ENCODE assay signal across 8 mouse cellular contexts in the genomic region with DNA sequence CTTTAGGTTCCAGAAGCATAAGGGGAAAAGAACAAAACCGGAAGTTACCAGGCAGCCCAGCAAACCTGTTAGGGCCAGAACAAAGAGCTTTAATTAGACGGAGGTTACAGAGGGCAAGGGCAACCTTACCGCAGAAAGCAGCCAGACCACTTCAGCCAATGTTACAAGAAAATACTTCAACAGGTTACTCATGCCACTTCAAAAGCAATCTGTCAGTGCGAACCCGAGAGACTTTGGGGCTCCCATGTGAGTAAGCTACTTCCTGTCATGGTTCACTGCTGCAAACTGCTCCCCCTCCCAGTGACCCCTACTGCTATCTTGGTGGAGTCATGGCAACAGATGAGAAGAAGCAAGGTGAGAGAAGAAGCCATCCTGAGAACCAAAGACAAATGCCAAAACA. TPM values are rescaled to one million over a fixed set of nuclear protein-coding genes. Genes with fewer than 3 reads are reported as not detected.
DNase-seq lines count a peak whose midpoint lies in the region; ATAC-seq and TF ChIP-seq lines count a peak whose summit lies in the region.

No protein-coding gene starts in this region.

- ATAC-seq in hindbrain, postnatal 0 days = no peak
- ATAC-seq in midbrain, embryonic 13.5 days = no peak
- no peak; the same call in 1 of the 2 replicates for ATAC-seq in midbrain, embryonic 11.5 days (ENCODE audit: low FRiP score)

- DNase-seq in B cell, adult 2 months = peak; percentile 61 to 68
- peak; percentile 57 for DNase-seq in R1 (ENCODE audit: low read depth, low spot score)
- DNase-seq in kidney, adult 2 months = peak; percentile 26
- peak; percentile 30 for DNase-seq in mesoderm, embryonic 11.5 days (ENCODE audit: low read depth, low spot score)
- no peak for DNase-seq in layer of hippocampus, adult 8-10 months (ENCODE audit: low spot score in 2 of 2)
- DNase-seq in hindbrain, postnatal 0 days (ENCODE audit: low spot score) = no peak
- DNase-seq in midbrain, embryonic 11.5 days (ENCODE audit: low spot score, missing footprints) = no peak

- no peak for TF ChIP-seq POLR2A in kidney, adult 2 months (IDR thresholded peaks at IDR 0.05; ENCODE audit: low read depth, low read length)

- H3K27me3 ChIP-seq in kidney, adult 2 months (replicated peaks; ENCODE audit: control insufficient read depth, insufficient read depth, low read length) = no peaks in the 10 kb centered on the region
- no peaks in the 10 kb centered on the region for H3K27me3 ChIP-seq in hindbrain, postnatal 0 days (ENCODE audit: insufficient read depth, low read length)
- H3K27me3 ChIP-seq in midbrain, embryonic 13.5 days = no peaks in the 10 kb centered on the region
- H3K27me3 ChIP-seq in midbrain, embryonic 11.5 days (ENCODE audit: control insufficient read depth, insufficient read depth, low read length) = no peaks in the 10 kb centered on the region

- H3K4me1 ChIP-seq in kidney, adult 2 months (ENCODE audit: control insufficient read depth, insufficient read depth, low read length) = peaks cover 8% of the 10 kb centered on the region; the same call in 1 of the 2 replicates
- H3K4me1 ChIP-seq in hindbrain, postnatal 0 days (ENCODE audit: insufficient read depth, low read length) = 0 out of 2 replicates have a peak, but pooled peaks cover 8% of the 10 kb centered on the region
- peaks cover 10% of the 10 kb centered on the region for H3K4me1 ChIP-seq in midbrain, embryonic 13.5 days (replicated peaks)
- 0 out of 2 replicates have a peak, but pooled peaks cover 2% of the 10 kb centered on the region for H3K4me1 ChIP-seq in midbrain, embryonic 11.5 days (ENCODE audit: control insufficient read depth, insufficient read depth, low read length)

- no peaks in the 10 kb centered on the region for H3K9me3 ChIP-seq in hindbrain, postnatal 0 days (ENCODE audit: low read length)
- no peaks in the 10 kb centered on the region for H3K9me3 ChIP-seq in midbrain, embryonic 13.5 days
- H3K9me3 ChIP-seq in midbrain, embryonic 11.5 days (ENCODE audit: control insufficient read depth, low read length) = no peaks in the 10 kb centered on the region

- H3K36me3 ChIP-seq in kidney, adult 2 months (ENCODE audit: control insufficient read depth, insufficient read depth, low read length) = no peaks in the 10 kb centered on the region
- H3K36me3 ChIP-seq in hindbrain, postnatal 0 days (ENCODE audit: insufficient read depth, low read length) = no peaks in the 10 kb centered on the region
- no peaks in the 10 kb centered on the region for H3K36me3 ChIP-seq in midbrain, embryonic 13.5 days
- H3K36me3 ChIP-seq in midbrain, embryonic 11.5 days (ENCODE audit: control insufficient read depth, insufficient read depth, low read length) = no peaks in the 10 kb centered on the region

- 10% methylated on average over 5 of the region's 5 CpGs for WGBS in kidney, adult 2 months
- 32% methylated on average over 5 of the region's 5 CpGs for whole genome bisulfite sequencing in hindbrain, postnatal 0 days
- WGBS in midbrain, embryonic 13.5 days = 24% methylated on average over 5 of the region's 5 CpGs
- 28% methylated on average over 5 of the region's 5 CpGs for WGBS in midbrain, embryonic 11.5 days

- no peak overlapping the region for H3K4me3 ChIP-seq in kidney, adult 2 months (ENCODE audit: insufficient read depth, low read depth, low read length)
- H3K4me3 ChIP-seq in hindbrain, postnatal 0 days (ENCODE audit: low read length) = no peak overlapping the region
- no peak overlapping the region for H3K4me3 ChIP-seq in midbrain, embryonic 13.5 days (replicated peaks)
- H3K4me3 ChIP-seq in midbrain, embryonic 11.5 days (ENCODE audit: low read depth, low read length) = no peak overlapping the region

- H3K27ac ChIP-seq in kidney, adult 2 months (ENCODE audit: insufficient read depth, low read depth, low read length) = peak overlapping the region; percentile 70; the same call in 1 of the 2 replicates
- H3K27ac ChIP-seq in hindbrain, postnatal 0 days = no peak overlapping the region
- H3K27ac ChIP-seq in midbrain, embryonic 13.5 days = no peak overlapping the region
- no peak overlapping the region for H3K27ac ChIP-seq in midbrain, embryonic 11.5 days (ENCODE audit: low read depth, low read length)

- H3K4me2 ChIP-seq in hindbrain, postnatal 0 days (ENCODE audit: low read depth, low read length) = no peak overlapping the region
- H3K4me2 ChIP-seq in midbrain, embryonic 13.5 days (replicated peaks) = no peak overlapping the region
- no peak overlapping the region for H3K4me2 ChIP-seq in midbrain, embryonic 11.5 days

- H3K9ac ChIP-seq in hindbrain, postnatal 0 days (replicated peaks; ENCODE audit: low read length) = no peak overlapping the region
- H3K9ac ChIP-seq in midbrain, embryonic 13.5 days (replicated peaks) = no peak overlapping the region
- no peak overlapping the region for H3K9ac ChIP-seq in midbrain, embryonic 11.5 days (ENCODE audit: low read length)

- no peak for TF ChIP-seq CTCF in kidney, adult 2 months (conservative IDR thresholded peaks at IDR 0.05; ENCODE audit: insufficient read depth, insufficient read length, low read depth, low read length)
- no peak for TF ChIP-seq CTCF in hindbrain, postnatal 0 days (IDR thresholded peaks at IDR 0.05; ENCODE audit: low read depth)

RNA-seq across cellular contexts. Expression of a gene that starts 18.0 kb away (rescaled TPM):
- polyA plus RNA-seq in kidney, adult 2 months (2012; rRNA removed) = 16.7 and 20.1 TPM in 2 replicates
- total RNA-seq in layer of hippocampus, adult 8-10 months (2022) = 10 to 100 TPM; 40.9 to 44.6 (median 42.9) TPM
- 33.5 and 36.6 TPM in 2 replicates for total RNA-seq in hindbrain, postnatal 0 days (2014; rRNA removed)
- polyA plus RNA-seq in hindbrain, postnatal 0 days (2015; fragmentation: Nextera tagmentation; extraction: Ambion mirVana) = 70.7 and 76.5 TPM in 2 replicates
- 74.2 and 77.6 TPM in 2 replicates for polyA plus RNA-seq in midbrain, embryonic 13.5 days (2015; fragmentation: Nextera tagmentation; extraction: Ambion mirVana)
- 97.4 and 105 TPM in 2 replicates for polyA plus RNA-seq in midbrain, embryonic 11.5 days (2014; fragmentation: Nextera tagmentation; extraction: Ambion mirVana)

Comparison
In these comparisons a context has a peak if more than half of its experiments do, and no peak if none do; other contexts are left out.
1. DNase-seq: peak in B cell, adult 2 months (2 of 2), R1 (single experiment), kidney, adult 2 months (single experiment) and mesoderm, embryonic 11.5 days (single experiment); none in layer of hippocampus, adult 8-10 months (0 of 2), hindbrain, postnatal 0 days (single experiment) and midbrain, embryonic 11.5 days (single experiment).